Mouse (Mus musculus): ENCODE data around the gene Tdrkh. TPM values are rescaled to one million over a fixed set of nuclear protein-coding genes. Genes with fewer than 3 reads are reported as not detected.
A peak's percentile ranks its signal among the peaks of the same experiment; 100 is the strongest.

Gene Tdrkh
- 15.2 and 24.2 TPM in 2 replicates for polyA plus RNA-seq (2012; rRNA removed)

DNA sequence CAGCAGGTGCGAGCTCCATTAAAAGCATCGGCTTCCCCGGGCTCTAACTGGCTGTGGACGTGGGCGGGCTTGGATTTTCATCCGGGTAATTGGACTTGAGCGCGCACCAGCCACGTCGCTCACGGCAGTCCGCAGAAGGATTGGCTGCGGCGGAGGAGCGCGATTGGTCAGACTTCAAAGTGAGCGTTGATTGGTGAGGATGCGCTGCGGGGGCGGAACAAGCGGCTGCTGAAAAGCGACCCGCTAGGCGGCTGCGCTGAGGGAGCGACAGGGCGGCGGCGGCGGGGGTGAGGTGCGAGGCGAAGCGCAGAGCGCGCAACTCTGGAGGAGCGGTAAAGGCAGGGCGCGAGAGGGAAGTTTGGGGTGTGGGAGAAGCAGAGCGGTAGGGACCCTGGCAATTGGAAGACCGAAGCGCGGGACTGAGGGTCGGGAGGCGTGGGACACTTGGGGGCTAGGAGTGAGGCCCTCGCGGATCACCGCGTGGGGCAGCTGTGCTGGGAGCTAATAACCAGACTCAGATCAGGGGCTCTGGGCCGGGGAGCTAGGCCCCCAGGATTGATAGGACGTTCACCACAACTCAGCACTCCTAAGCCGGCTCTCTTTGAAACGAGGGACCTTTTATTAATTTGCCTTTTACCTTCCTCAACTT, at the start of gene Tdrkh:
TSS of gene Tdrkh (plus strand) at position 243 of the 649 bp plus-strand sequence.
- peak; percentile 100 for DNase-seq (ENCODE audit: low read depth)
- TF ChIP-seq CTCF (IDR thresholded peaks at IDR 0.05; ENCODE audit: borderline replicate concordance, extremely low read depth, insufficient read depth, insufficient read length) (peak; percentile 15; the same call in 1 of the 2 replicates), POLR2A (IDR thresholded peaks at IDR 0.05; ENCODE audit: borderline replicate concordance, extremely low read depth, insufficient read depth, insufficient read length, poor library complexity, severe bottlenecking) (peak; percentile 91)

DNA sequence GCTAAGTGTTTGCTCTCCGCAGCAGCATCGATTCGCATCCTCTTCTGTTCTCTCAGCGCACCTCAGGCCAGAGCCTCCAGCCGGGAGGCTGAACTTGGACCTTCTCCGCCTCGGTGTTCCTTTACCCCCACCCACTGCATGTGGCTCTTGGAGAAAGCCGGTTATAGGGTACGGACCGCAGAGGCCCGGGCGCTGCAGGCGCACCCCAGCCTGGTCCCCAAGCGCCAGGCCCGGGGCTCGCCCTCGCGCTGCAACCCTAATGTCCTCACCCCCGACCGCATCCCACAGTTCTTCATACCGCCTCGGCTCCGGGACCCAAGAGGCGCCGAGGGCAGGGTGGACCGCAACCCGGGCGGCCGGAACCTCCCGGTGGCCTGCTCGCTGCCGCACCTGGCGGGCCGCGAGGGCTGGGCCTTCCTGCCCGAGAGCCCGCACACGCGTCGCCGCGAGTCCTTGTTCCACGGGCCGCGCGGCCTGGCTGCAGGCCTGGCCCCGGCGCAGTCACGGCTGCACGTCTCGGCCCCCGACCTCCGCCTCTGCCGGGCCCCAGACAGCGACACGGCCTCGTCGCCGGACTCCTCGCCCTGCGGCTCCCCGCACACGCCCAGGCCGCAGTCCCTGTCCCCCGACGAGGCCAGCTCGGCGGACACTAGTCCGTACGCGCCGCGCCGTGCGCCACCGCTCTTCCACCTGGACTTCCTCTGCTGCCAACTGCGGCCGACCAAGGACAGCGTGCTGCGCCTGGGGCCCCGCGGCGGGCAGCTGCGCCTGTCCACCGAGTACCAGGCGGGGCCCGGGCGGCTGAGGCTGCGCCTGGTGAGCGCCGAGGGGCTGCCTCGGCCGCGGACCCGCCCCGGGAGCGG, 49.6 kb upstream of the Tdrkh start:
- TF ChIP-seq POLR2A (IDR thresholded peaks at IDR 0.05; ENCODE audit: borderline replicate concordance, extremely low read depth, insufficient read depth, insufficient read length, poor library complexity, severe bottlenecking) (no peak), CTCF (IDR thresholded peaks at IDR 0.05; ENCODE audit: borderline replicate concordance, extremely low read depth, insufficient read depth, insufficient read length) (no peak)
- peak; percentile 71 for DNase-seq (ENCODE audit: low read depth)

GRCm38 (mm10) chr3:94364154-94364526, 48.9 kb upstream of the Tdrkh start:
- TF ChIP-seq POLR2A (IDR thresholded peaks at IDR 0.05; ENCODE audit: borderline replicate concordance, extremely low read depth, insufficient read depth, insufficient read length, poor library complexity, severe bottlenecking) (no peak), CTCF (IDR thresholded peaks at IDR 0.05; ENCODE audit: borderline replicate concordance, extremely low read depth, insufficient read depth, insufficient read length) (no peak)
- DNase-seq (ENCODE audit: low read depth): peak; percentile 52

DNA sequence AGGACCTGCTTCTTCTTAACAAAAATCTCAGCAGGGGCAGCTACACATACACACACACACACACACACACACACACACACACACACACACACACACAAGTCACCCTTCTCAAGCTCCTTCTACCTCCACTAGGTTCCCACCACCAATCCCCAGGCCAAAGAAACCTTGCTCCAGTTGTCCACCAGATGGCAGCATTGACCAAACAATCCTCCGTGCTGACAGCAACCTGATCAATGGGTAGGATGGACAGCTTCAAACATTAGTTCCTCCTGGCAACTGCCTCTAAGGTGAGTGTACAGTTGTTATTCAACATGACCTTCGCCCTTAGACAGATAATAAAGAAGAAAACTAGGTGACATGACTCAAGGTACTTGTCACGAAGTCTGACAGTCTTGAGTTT, 46.3 kb upstream of the Tdrkh start:
- peak; percentile 92 for DNase-seq (ENCODE audit: low read depth)
- no peak for TF ChIP-seq POLR2A (IDR thresholded peaks at IDR 0.05; ENCODE audit: borderline replicate concordance, extremely low read depth, insufficient read depth, insufficient read length, poor library complexity, severe bottlenecking)
- TF ChIP-seq CTCF (IDR thresholded peaks at IDR 0.05; ENCODE audit: borderline replicate concordance, extremely low read depth, insufficient read depth, insufficient read length): peak; percentile 94

- no peak for DNase-seq (ENCODE audit: low read depth)
- no peak for TF ChIP-seq POLR2A (IDR thresholded peaks at IDR 0.05; ENCODE audit: borderline replicate concordance, extremely low read depth, insufficient read depth, insufficient read length, poor library complexity, severe bottlenecking)
- no peak for TF ChIP-seq CTCF (IDR thresholded peaks at IDR 0.05; ENCODE audit: borderline replicate concordance, extremely low read depth, insufficient read depth, insufficient read length)
Observed at GRCm38 (mm10) chr3:94367511-94367910, 45.6 kb upstream of the Tdrkh start.

- no peak for DNase-seq (ENCODE audit: low read depth)
- TF ChIP-seq CTCF (IDR thresholded peaks at IDR 0.05; ENCODE audit: borderline replicate concordance, extremely low read depth, insufficient read depth, insufficient read length) (no peak), POLR2A (IDR thresholded peaks at IDR 0.05; ENCODE audit: borderline replicate concordance, extremely low read depth, insufficient read depth, insufficient read length, poor library complexity, severe bottlenecking) (no peak)
Observed at GRCm38 (mm10) chr3:94368631-94369030, 44.4 kb upstream of the Tdrkh start.

- TF ChIP-seq POLR2A (IDR thresholded peaks at IDR 0.05; ENCODE audit: borderline replicate concordance, extremely low read depth, insufficient read depth, insufficient read length, poor library complexity, severe bottlenecking) (no peak), CTCF (IDR thresholded peaks at IDR 0.05; ENCODE audit: borderline replicate concordance, extremely low read depth, insufficient read depth, insufficient read length) (no peak)
- no peak for DNase-seq (ENCODE audit: low read depth)
Observed at GRCm38 (mm10) chr3:94369709-94370108, 43.4 kb upstream of the Tdrkh start.

DNA sequence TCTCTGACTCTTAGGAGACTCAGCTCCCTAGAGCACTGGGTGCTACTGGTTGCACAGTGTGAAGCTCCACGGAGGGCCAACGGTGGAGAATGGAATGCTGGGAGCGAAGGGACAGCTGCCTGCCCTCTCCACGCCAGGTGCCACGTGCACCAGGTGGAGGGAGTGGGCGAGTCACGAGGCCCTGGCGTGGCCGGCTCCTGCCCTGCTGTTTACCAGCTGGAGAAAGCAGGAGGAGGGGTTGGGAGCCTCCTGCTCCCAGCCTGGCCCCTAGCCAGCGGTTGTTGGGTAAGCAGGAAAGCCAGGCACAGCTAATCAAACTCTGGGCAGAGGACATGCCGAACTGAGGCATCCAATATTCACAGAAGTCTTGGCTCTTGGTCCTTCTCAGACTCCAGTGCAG, 41.4 kb upstream of the Tdrkh start:
- TF ChIP-seq CTCF (IDR thresholded peaks at IDR 0.05; ENCODE audit: borderline replicate concordance, extremely low read depth, insufficient read depth, insufficient read length) (no peak), POLR2A (IDR thresholded peaks at IDR 0.05; ENCODE audit: borderline replicate concordance, extremely low read depth, insufficient read depth, insufficient read length, poor library complexity, severe bottlenecking) (no peak)
- DNase-seq (ENCODE audit: low read depth): peak; percentile 88

GRCm38 (mm10) chr3:94372038-94372437, 41.0 kb upstream of the Tdrkh start:
- DNase-seq (ENCODE audit: low read depth): no peak
- TF ChIP-seq POLR2A (IDR thresholded peaks at IDR 0.05; ENCODE audit: borderline replicate concordance, extremely low read depth, insufficient read depth, insufficient read length, poor library complexity, severe bottlenecking) (no peak), CTCF (IDR thresholded peaks at IDR 0.05; ENCODE audit: borderline replicate concordance, extremely low read depth, insufficient read depth, insufficient read length) (no peak)

- TF ChIP-seq POLR2A (IDR thresholded peaks at IDR 0.05; ENCODE audit: borderline replicate concordance, extremely low read depth, insufficient read depth, insufficient read length, poor library complexity, severe bottlenecking) (no peak), CTCF (IDR thresholded peaks at IDR 0.05; ENCODE audit: borderline replicate concordance, extremely low read depth, insufficient read depth, insufficient read length) (no peak)
- DNase-seq (ENCODE audit: low read depth): no peak
Observed at GRCm38 (mm10) chr3:94372641-94373040, 40.4 kb upstream of the Tdrkh start, which contains the start of gene Rorc. Rorc (plus strand) TSS chr3:94372794.

DNA sequence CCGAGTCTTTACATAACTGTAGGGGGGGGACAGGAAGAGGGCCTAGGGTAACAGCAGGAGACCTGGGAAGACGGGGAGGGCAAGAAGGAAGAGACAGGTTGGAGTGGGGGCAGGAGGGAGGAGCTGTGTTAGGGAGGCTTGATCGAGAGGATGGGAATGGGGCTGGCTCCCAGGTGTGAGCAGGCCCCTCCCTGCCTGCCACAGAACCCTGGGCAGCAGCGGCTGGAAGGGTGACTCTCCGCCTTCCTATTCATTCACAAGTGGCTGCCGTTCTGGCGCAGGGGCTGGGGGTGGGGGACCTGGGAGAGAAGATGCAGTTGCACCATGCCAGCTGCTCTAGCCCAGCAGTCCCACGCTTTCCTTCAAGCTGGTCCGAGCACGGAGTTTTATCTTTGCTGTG, 40.0 kb upstream of the Tdrkh start:
- TF ChIP-seq CTCF (IDR thresholded peaks at IDR 0.05; ENCODE audit: borderline replicate concordance, extremely low read depth, insufficient read depth, insufficient read length): no peak
- no peak for TF ChIP-seq POLR2A (IDR thresholded peaks at IDR 0.05; ENCODE audit: borderline replicate concordance, extremely low read depth, insufficient read depth, insufficient read length, poor library complexity, severe bottlenecking)
- DNase-seq (ENCODE audit: low read depth): peak; percentile 58
